Mouse (Mus musculus) brain, embryonic 14.5 days (tissue): ENCODE measurements around the gene Tnnt2.

ENCODE experiments used
- CTCF ChIP-seq: fragments of 200-500 bp; IDR thresholded peaks from 2 replicates; pipeline ENCODE4 v1.5.1; 2012; ENCODE audit warnings: inconsistent platforms, mild to moderate bottlenecking, moderate library complexity, borderline replicate concordance; ENCODE audit not compliant: insufficient read depth, insufficient read length; ENCODE audit errors: extremely low read depth
- POLR2A ChIP-seq: fragments of 200-500 bp; IDR thresholded peaks from 2 replicates; pipeline ENCODE4 v1.6.1; 2012; ENCODE audit warnings: mild to moderate bottlenecking, inconsistent platforms, borderline replicate concordance; ENCODE audit not compliant: poor library complexity, insufficient read depth, insufficient read length, severe bottlenecking; ENCODE audit errors: extremely low read depth

DNA sequence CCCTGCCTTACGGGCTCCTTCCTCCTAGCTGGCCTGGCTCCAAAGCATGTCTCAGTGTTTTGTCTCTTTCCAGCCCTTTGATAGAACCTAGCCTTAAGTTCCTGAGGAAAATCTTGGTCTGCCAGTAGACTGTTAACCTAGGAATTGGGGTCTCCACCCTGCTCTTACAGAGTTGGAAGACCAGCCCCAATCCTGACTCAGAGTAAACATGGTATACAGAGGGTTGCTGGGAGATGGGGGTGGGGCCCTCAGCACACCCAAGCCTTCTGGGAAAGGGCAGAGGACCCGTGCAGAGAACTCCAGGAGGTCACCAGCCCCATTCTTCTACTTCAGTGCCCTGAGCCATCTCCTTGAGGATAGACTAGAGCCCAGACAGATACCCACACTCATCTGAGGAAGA, 23.5 kb upstream of the Tnnt2 start:
- TF ChIP-seq CTCF: no peak
- TF ChIP-seq POLR2A: no peak
